Mouse (Mus musculus): ENCODE data around the gene Bola2.
"Not testable (repeated sequence)": the region's sequence is repeated elsewhere in the genome, so short reads cannot be mapped to it uniquely, and the experiment has no call there.

The Bola2 gene

DNA sequence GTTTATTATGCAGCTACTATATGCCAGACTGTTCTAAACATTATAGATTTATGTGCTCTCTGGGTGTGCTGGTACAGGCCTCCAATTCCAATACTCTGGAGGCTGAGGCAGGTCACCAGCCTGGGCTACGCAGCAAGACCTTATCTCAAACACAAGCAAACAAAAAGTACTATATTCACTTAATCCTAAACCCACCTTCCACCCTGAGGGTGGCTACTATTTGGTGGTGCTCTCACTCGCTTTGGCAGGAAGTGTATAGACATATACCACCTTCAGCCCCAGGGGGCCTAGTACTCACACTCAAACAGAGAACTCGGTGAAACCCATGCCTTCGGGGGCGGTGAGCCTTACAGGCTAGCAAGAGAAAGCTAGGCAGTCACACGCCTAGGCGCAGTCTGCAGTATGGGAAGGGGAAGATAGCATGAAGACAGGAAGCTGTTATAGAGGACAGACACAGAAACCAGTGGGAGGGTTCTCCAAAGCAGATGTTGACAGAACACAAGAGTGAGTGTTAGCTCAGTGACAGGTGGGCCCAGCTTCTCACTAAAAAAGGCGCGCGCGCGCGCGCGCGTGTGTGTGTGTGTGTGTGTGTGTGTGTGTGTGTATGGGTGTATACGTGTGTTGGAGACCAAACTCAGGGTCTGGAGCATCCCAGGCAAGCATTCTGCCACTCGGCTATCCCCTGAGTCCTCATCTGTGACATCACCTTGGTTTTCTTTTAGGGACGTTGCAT lies 12.4 kb downstream of the Bola2 start, which contains the start of gene Coro1a:
TSS of gene Coro1a (minus strand) at position 346 of the 733 bp plus-strand sequence.
- intact Hi-C loops (cut with DNase I) = no loop called here

DNA sequence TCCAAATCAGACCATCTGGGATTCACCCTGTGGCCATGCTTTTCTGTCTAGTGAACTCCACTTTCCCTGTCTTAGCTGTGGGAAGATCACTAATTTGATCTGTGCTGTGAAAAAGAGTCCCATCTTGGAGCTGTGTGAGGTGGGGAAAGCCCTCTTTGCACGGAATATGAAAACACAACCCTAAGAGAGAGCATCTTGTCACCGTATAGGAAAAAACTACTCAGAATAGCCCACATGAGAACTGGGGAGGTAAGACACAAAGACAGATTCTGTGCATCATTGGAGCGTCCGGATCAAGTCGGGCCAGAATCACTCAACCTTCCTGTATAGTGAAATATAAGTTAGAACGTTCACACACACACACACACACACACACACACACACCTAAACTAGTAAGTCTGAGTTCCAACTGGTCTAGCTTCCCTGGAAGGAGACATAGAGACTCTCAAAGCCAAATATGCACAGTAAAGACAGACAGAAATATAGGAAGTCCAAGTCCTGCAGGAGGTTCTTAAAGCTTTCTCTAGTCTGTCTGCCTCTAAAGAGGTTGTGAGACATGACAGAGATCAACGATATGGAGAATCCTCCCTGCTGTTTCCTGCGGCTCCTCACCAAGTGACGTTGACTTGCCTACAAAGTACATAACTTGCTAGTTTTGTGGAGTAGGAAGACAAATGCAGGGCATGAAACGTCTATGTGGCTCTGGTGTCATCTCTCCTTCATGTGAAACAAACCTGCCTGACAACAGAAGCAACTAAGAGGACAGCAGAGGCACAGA lies 13.2 kb downstream of the Bola2 start:
- intact Hi-C loops (cut with DNase I) = no loop called here

DNA sequence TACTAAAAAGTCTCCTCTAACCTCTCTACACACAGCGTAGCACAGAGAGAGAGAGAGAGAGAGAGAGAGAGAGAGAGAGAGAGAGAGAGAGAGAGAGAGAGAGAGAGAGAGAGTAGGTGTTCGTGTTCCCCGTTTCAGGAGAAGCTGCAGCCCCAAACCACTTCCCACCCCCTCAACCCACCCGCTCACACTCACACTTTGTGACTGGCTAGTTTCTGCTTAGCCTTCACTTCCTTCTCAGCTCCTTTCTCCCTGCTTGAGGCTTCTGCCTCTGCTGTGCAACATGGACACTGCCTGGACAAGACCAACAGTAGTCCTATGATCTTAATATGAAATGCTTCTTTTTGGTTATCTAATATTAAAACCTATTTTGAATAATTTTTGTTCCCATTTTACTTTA lies 15.1 kb downstream of the Bola2 start:
- intact Hi-C loops (cut with DNase I) = no loop called here

DNA sequence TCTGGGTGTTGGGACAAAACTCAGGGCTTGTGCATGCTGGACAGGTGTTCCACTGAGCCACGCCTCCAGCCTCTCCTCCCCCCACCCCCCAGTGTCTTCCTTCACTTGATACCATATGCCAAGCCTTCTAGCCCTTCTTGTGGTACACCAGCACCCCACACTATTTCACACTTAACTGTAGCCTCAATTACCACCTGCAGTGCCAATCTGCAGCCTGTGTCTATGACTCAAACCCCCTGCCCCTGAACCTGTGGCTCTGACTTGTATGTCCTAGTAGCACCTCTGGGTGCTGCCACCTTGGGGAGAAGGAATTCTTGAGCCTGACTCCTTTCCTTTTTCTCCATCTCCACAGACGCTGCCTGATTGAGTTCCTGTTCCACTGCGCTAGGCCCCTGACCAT lies 16.7 kb downstream of the Bola2 start:
- intact Hi-C loops (cut with DNase I) = no loop called here

DNA sequence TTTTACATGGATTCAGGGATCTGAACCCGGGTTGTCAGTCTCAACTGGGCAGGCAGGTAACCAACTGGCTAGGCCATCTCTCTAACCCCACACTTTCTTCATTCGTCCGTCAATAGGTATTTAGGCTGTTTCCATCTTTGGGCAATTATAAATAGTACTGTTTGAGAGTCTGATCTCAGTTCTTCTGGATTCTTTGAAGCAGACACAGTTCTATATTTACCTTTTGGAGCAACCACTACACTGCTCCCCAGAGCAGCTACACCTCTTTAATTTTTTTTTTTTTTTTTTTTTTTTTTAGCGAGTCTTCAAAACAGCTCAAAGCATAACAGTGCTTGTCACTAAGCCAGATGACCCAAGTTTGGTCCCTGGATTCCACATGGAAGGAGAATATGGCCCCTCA lies 20.5 kb downstream of the Bola2 start:
- intact Hi-C loops (cut with DNase I) = no loop called here

DNA sequence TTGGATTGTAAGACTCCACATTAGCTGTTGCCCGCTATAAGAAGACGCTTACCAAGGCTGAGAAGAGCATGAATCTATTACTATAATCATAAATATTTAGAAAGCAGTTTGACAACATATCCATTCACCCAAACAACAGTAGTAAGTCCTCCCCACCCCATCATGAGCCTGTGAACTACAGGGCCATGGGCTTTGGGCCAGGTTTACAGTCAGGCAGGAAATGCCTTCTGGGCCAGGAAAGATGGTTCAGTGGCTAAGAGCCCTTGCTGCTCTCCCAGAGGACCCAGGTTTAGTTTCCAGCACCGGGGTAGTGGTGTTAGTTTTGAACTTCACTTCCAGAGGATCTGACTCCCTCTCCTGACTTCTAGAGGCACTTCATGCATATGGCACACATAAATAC lies 22.4 kb downstream of the Bola2 start:
- intact Hi-C loops (cut with DNase I) = no loop called here

DNA sequence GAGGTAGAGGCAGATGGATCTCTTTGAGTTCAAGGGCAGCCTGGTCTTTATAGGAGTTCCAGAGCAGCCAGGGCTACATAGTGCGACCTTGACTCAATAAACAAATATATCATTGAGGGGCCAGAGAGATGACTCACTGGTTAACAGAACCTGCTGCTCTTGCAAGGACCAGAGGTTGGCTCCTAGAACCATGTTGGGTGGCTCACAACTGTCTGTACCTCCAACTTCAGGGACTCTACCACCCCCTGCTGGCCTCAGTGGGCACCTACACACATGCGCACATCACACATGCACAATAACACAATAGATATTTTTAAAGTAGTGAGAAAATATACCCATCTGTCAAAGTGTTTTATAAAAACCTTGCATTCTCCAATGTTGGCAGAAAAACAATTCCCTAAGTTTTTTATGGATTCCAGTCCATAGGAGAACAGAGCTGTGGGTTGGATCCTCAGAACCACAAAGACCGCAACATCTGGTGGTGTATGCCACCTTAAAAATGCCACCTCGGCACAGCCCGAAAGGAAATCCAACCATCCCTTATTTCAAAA lies 23.7 kb downstream of the Bola2 start:
- intact Hi-C loops (cut with DNase I) = no loop called here

DNA sequence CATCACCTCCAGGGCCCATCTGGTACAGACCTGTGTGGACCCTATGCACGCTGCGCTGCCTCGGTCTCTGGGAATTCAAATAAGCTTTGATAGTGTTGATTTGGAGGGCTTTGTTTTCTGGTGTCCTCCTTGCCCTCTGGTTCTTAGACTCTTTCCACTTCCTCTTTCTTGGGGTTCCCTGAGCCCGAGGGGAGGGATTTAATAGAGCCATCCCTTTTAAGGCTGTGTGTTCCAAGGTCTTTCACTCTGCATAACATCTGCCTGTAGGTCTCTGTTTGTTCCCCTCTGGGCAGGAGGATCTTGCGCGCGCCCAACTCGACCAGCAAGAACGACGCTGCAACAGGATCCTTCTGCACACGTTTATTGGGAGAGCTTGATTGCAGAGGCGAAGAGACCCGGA lies 26.4 kb downstream of the Bola2 start:
- intact Hi-C loops (cut with DNase I) = no loop called here

DNA sequence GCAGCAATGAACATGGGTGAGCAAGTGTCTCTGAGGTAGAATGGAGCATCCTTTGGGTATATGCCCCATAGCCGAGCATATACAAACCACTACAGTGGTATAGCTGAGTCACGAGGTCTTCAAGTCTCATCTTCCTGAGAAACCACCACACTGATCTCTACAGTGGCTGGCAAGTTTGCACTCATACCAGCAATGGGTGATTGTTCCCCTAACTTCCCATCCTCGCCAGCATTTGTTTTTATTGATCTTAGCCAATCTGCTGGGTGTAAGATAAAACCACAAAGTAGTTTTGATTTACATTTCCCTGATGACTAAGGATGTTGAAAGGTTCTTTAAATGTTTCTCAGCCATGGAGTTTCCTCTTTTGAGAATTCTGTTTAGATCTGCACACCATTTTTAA lies 29.9 kb downstream of the Bola2 start:
- intact Hi-C loops (cut with DNase I) = no loop called here

DNA sequence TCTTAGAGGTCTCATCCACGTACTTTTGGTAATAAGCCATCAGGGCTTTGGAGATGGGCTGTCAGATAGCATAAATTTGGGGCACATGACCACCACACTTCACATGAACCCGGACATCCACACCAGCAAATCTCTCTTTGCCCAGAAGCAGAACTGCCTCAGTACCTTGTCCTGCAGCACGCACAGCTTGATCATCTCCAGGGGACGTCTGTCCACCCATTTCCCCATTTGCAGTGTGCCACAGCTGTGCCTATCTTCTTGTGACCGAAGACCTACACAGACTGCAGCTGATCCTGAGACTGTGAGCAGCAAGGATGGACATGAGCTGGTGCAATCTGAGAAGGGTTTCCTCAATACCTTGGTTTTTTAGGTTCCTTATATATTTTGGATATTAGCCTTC lies 30.5 kb downstream of the Bola2 start:
- intact Hi-C loops (cut with DNase I) = no loop called here

DNA sequence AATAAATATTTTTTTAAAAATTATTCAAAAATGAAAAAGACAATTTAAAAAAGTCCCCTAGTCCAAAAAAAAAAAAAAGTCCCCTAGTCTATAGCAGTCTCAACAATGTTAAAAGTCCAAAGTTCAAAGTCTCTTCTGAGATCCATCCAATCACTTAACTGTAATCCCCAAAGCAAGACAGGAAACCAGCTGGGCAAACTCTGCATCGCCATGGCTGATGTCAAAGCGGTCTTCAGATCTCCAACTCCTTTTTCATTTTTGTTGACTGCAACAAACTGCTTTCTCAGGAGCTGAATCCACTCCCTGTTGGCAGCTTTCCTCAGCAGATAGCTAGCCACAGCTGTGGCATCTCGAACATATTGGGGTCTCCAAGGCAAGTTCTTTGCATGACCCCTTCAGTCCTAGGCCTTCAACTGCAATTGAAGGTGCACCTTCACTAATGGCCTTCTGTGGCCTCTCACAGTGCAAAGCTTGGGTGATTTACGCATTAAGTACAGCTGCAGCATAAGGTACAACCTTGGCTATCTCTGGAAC lies 35.1 kb downstream of the Bola2 start:
- intact Hi-C loops (cut with DNase I) = not testable (repeated sequence)

DNA sequence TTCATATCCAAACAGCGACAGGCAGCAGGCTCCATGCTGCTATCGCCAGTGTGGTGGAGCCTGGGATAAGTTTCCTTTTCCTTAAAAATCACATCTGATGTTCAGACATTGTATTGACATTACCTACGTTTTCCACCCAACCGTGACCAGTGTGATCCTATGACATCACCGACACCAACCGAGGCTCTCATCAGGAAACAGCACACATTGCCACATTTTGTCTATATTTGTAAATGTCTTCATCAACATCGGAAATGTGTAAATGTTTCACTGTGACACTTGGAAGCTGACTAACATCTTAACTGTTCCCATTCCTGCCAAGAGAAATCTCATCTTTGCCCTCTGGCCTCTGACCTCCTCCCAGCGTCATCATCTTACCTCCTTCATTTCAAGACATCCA lies 40.9 kb downstream of the Bola2 start:
- intact Hi-C loops (cut with DNase I) = no loop called here

DNA sequence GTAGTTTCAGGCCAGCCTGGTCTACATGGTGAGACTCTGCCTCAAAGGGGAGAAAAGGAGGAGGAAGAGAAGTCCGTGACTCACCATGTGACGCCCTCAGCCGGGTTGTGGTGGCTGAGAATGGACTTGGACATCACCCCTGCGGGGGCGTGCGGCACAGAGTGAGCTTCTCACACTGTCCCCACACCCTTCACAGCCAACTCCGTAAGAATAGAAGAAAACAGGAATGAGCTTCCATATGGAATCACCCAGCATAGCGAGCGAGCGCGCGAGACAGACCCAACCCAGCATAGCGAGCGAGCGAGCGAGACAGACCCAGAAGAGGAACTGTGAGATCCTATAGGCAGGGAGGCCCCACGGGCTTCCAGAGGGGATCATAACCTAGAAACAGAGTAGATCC lies 44.4 kb downstream of the Bola2 start:
- intact Hi-C loops (cut with DNase I) = no loop called here

DNA sequence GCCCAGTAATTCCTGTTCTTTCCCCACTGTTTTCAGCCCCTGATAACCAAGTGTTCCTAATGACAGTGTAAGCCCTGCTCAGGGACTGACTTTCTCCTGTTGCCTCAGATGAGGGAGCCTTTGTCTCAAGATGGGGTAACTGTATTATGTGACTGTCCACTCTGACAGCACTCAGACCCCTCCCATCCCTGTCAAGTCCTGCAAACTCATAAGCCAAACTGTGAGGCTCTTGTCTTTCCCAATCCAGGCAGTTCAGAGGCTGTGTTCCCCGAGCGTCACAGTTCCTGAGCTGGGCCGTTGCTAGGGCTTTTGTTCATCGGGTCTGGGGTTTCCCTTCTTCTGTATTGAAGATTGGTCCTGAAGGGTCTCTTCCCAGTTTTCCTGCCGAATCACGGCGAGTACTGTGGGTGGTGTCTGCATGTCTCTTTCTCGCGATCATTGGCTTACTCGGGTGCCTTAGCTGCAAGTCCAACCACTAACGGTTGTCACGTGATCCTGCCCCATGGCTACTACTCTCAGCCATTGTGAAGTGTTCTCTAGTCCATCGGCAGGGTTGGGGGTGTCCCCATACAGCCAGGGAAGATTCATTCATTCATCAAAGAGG lies 45.0 kb downstream of the Bola2 start:
- intact Hi-C loops (cut with DNase I) = no loop called here

DNA sequence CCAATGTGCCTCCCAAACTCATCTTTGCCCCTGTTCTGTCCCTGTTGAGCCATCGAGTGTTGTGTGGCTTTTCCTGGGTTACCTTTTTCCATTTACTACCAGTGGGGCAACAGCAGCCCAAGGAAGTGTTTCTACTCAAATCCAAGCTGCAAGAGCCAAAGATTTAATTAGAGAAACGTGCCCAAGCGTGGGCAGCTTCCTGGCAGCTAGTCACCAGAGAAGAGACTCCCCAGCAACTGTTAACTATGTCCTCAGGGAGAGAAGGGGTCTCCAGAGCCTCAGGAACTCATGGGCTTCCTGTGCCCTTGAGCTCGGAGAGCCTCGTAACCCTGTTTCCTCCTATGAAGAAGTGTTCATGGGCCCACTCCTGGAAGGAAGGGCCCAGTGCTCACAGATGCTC lies 45.8 kb downstream of the Bola2 start:
- intact Hi-C loops (cut with DNase I) = no loop called here

DNA sequence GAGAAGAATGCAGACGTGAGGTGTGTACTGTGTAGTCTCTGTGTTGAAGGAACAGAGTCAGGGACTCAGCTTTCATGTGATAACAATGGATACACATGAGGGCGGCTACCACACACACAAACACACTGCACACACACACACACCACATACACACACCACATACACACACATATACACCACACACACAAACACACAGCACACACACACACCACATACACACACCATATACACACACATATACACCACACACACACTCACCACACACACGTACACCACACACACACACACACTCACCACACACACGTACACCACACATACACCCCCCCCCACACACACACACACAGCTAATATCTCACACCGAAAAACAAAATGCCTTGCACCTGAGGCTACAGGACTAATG lies 46.3 kb downstream of the Bola2 start:
- intact Hi-C loops (cut with DNase I) = no loop called here

DNA sequence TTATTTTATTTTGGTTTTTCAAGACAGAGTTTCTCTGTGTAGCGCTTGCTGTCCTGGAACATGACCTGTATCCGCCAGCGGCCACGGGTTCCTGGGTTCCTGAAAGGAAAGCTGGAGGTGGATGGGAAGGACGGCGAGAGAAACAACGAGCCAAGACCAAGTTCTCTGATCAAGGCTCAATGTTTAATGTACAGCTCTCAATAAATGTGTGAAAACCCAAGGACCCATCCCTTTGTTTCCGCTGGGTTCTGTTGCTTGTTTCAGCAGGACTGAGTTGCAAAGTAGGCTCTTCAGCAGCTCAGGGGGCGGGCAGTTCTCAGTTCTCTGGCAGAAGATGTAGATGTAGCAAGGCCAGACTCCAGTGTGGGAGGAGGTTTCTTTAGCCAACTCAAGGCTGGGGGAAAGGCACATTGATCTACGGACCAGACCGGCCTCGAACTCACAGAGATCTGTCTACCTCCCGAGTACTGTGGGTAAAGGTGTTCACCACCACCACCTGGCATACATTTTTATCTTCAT lies 46.8 kb downstream of the Bola2 start:
- intact Hi-C loops (cut with DNase I) = no loop called here

DNA sequence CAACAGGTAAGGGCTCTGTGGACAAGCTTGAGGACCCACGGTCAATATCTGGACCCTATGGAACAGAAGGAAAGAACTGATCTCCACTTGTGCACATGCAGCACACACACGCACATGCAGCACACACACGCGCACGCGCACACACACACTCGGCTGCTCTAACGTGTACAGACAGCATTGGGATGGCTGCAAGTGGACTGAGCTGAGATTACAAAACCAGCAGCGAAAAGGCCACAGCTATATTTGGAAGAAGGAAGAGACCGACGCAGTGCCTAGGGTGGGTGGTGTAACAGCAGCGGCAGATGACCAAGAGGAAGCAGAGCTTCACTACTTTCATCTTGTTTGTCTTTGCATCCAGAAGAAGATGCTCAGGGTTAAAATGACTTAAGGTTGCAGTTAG lies 50.9 kb downstream of the Bola2 start:
- intact Hi-C loops (cut with DNase I) = no loop called here

DNA sequence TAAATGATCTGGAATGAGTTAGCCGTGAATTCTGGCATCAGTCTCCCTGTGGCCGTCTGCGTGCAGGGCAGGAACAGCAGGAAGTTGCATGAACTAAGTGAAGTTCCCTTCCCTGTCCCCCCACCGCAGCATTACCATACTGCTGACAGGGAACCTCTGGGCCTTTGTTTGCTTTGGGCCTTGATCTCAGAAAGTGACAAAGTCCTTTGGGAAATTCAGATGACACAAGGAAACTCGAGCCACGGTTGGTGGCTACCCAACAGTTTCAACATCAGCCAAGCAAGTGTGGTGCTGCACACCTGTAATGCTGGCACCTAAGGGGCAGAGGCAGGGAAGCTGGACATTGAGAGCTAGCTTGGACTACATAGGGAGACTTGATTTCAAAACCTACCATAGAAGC lies 51.6 kb downstream of the Bola2 start:
- intact Hi-C loops (cut with DNase I) = no loop called here

DNA sequence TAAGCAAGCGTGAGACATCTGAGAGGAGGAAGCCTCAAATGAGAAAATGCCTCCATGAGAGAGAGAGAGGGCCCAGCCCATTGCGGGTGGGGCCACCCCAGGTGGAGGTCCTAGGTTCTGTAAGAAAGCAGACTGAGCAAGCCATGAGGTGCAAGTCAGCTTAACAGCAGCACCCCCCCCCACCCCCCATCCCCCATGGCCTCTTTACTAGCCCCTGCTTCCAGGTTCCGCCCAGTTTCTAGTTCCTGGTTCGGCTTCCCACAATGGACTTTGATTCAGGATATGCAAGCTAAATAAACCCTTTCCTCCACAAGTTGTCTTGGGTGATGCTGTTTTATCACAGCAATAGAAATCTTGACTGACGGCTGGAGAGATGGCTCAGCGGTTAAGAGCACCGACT lies 53.6 kb downstream of the Bola2 start:
- intact Hi-C loops (cut with DNase I) = no loop called here

Measured in adrenal gland (tissue).